Mouse (Mus musculus): Measurements from ENCODE around the gene Pnrc2.
A peak's percentile ranks its signal among the peaks of the same experiment; 100 is the strongest.

The Pnrc2 gene

DNA sequence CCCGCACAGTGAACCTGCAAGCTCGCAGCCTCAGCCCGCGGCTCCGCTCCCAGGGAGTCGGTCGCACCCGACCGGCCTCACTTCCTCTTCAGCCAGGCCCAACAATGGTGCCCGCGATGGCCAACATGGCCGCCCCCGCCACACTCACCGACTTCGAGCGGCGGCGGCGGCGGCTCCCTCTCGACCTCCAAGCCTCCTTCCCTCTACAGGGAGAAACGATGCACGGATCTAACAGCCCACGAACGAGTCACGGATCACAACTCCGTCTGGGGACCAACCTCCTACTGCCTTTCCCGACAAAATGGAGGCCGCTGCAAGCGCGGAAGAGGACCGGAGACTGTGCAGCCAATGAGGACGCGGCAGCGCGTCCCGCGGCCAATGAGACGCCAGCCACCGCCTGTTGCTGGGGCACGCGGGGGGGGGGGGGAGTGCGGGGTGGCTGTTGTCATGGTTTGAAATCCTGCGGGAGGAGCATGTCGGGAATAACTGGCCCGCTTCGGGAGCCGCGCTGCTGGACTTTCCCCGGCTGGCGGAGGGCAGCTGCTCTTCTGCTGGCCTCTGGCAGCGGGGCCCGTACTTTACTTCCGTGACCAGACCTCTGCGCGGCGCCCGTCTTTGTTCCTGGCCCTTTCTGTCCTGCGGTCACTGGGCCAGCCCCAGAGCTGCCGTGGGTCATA, at the start of gene Pnrc2:
Gene Pnrc2 (minus strand): TSS at position 325 of the 677 bp plus-strand sequence.
- DNase-seq (ENCODE audit: low spot score) = peak; percentile 83

DNA sequence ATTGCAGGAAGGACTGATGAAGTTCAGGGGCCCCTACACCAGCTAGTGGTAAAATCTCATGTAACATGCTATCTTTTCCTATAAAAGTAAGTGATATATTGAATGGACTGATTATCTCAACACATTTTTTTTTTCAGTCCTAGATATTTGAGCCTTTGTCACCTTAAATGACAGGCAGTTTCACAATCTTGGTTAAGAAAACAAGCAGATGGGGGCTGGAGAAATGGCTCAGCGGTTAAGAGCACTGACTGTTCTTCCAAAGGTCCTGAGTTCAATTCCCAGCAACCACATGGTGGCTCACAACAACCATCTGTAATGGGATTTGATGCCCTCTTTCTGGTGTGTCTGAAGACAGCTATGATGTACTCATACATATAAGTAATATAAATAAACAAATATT, 48.5 kb upstream of the Pnrc2 start:
- DNase-seq (ENCODE audit: low spot score) = no peak

DNA sequence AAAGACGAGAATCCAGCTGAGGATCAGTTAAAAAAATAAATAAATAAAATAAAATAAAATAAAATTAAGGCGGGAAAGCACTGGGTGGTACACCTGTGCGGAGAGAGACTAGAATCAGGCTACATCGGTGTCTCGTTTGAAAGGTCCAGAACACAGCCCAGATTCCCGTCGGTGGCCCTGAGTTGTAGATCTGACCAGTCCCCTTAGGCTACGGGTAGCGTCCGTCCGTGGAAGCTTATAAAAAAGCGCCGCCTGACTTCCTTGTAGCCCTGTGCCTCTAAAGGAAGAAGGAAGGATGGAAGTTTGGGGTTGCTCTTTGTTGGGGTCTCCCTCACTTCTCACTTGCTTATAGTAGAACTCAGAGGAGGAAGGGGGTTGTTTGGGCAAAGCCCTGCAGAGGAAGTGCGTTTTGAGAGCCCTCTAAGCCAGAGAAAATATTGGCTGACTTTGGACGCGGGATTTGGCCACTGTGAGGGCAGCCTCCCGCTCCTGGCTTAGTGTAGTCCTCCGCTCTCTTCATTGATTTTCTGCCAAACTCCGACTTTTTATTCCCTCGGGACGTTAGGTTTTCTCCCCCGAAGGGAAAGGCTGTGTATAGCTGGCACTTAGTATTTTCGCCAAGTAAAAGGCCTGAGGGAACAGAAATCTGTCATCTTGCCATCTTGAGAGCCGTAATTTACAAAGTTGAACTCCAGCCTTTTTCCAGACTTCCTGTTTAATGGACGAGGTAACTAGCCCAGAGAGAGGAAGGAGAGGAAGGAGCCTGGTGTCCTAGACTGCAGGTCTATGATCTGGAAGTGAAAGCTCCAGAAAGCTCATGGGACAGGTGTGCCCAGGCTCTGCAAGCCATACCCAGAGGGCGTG, 47.8 kb upstream of the Pnrc2 start:
- no peak for DNase-seq (ENCODE audit: low spot score)

DNA sequence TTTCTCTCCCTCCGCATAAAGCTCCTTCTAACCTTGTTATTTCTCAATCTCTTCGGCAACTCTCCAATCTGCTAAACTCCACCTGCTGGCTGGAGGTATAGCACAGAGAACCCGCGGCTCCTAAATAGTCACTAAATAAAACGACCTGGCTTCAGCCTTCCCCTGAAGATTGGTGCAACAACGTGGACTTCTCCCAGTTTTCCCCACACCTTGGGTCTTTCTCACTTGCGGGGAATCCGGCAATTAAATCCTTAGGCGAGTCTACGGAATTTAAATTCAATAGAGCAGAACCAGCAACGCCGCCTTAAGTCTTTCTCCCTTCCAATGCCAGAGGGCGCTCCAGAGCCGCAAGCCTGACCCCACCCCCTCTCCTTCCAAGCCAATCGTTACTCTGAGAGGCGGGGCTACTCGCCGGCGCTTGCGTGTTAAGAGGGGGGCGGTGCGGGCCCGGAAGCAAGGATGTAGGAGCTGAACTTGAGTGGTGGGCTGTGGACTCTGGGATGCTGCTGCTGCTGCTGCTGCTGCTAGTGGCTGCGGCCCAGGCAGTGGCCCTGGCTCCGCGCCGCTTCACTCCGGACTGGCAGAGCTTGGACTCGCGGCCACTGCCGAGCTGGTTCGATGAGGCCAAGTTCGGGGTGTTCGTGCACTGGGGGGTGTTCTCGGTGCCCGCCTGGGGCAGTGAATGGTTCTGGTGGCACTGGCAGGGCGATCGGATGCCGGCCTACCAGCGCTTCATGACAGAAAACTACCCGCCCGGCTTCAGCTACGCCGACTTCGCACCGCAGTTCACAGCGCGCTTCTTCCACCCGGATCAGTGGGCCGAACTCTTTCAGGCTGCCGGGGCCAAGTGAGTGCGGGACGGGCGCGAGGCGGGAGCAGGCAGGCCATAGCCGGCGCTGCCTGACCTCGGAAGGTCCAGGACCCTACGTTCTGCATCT, 46.9 kb upstream of the Pnrc2 start, which contains the start of gene Fuca1:
Gene Fuca1 (plus strand): TSS at position 432 of the 938 bp plus-strand sequence.
- peak; percentile 96 for DNase-seq (ENCODE audit: low spot score)

DNA sequence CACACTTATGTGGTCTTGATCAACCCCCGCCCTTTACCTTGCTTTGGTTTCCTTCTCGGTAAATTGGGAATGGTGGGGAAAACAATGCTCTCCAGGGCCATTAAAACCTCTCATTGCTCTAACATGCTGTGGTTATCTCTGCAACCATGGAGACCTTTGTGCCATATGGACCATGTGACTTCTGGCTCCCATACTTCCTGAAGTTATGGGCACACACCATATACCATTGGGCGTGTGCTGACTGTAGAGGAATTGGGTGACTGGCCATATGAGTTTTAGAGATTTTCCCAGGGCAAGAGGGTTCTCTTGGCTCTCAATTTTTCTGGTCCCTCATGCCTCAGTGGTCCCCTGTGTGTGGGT, 45.6 kb upstream of the Pnrc2 start:
- no peak for DNase-seq (ENCODE audit: low spot score)

DNA sequence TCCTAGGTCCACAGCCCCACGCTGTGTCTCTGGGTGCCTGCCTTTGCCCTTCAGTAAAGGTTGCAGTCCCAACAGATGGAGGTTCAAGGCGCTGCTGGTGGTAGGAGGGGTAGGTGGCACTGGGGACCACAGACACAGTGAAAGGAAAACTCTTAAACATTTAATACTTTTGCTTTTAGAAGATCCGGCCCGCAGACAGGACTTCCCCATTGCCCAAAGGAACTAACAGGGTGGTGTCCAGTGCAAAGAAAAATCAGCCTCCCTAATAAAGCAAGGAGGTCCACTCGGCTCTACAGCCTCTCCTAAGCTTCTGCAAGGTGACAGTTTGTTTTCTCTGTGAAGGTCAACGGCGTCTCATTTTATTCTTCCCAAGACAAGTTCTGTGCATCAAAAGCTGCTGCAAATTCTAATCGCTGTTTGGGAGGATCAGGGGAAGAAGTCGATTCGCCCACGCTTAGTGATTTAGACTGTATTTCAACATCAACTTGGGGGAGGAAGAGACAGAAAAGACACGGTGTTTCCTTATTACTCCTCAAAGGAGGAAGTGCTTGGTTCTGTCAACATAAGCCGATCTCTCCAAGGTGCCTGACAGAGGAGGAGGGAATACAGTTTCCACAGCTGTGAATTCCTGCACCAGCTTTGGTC, 45.1 kb upstream of the Pnrc2 start:
- DNase-seq (ENCODE audit: low spot score) = no peak

DNA sequence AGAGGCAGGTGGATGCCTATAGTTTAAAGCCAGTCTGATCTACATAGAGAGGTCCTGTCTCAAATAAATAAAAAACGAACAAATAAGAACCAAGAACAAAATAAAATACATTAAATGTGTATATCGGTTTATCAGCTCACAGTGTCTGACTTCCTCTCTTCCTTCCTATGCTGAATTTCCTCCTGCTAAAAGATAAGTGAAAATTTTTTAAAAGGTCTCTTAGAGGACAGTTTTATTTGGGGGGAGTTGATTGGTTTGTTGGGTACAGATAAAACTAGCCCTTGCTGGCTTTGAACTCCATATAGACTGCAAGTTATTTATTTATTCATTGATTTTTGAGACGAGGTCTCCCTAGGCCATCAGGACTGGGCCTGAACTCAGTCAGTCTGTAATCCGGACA, 39.8 kb upstream of the Pnrc2 start:
- no peak for DNase-seq (ENCODE audit: low spot score)

DNA sequence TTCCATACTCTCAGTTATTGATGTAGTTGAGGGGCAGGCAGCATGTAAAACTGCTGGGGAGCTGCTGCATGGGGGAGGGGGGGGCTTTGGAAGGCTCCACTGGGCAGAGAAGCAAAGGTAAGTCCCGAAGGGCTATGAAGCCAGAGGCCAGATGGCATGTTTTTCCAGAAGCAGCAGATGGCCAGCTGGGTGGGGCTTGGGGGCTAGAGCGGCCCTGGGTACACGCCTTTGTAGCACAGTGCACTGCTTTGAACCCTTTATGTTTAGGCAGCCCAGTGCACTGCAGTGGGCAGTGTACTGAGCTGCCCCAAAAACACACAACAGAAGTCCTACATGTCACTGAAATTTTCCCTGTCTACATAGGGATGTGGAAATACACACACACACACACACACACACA, 39.2 kb upstream of the Pnrc2 start:
- DNase-seq (ENCODE audit: low spot score) = no peak

DNA sequence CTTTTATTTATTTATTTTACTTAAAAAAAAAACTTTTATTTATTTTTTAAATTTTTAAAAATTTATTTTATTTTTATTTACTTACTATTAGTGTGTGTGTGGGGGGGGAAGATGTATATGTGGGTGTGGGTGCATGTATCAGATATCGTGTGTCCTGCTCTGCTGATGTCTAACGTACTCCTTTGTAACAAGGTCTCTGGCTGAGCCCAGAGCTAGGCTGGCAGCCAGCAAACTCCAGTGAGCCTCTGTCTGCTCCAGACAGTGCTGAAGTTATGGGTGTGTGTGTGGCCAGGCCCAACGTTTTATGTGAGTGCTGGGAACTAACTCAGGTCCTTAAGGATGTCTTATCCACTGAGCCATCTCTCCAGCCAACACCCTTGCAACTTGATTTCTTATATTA, 38.5 kb upstream of the Pnrc2 start:
- DNase-seq (ENCODE audit: low spot score) = no peak

DNA sequence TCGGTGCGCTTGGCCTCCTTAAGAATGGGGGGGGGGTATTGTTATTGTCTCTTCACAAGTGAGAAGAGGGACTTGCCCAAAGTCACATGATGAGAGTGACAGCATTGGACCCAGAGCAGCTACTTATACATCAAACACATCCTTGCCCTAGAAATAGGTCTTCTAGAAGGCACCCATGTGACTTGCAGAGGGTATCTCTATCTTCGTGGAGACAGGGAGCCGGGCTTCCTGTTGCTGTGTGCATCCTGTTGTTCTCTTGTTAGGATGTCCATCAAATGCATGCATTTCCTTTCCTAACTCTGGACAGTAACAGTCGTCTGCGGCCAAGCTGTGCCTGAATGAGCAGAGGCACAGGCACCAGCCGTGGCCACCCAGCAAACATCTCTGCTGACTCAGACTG, 37.9 kb upstream of the Pnrc2 start:
- DNase-seq (ENCODE audit: low spot score) = no peak

DNA sequence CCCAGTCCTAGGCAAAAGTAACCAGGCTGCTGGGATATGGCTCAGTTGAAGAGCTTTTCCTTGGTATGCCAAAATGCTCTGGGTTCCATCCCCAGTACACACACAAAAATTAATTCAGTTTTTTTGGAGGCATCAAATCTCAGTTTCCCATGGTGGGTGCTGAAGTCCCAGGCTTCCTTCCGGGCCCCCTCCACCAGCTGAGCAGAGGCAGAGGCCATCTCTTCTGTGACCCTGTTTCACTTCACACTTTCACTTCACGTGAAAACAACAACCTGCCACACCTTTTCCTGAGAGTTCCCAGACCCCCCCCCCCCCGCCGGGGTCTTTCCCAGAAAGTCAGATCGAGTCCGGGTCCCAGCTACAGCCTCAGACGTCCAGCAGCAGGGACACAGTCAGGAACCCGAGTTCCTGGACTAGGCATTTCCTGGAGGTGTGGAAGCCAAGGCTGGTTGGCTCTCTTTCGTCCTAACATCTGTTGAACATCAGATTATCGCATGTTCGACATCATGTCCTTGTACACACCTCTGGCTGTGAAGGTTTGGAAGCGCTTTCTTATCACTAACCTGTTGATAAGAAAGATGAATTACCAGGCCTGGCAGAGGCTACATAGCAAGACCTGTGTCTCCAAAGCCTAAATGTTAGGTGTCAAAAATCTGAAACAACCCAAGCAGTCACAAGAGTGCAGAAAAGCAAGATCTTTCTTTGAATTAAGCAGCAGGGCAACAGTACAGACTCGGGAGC, 35.8 kb upstream of the Pnrc2 start:
- no peak for DNase-seq (ENCODE audit: low spot score)

DNA sequence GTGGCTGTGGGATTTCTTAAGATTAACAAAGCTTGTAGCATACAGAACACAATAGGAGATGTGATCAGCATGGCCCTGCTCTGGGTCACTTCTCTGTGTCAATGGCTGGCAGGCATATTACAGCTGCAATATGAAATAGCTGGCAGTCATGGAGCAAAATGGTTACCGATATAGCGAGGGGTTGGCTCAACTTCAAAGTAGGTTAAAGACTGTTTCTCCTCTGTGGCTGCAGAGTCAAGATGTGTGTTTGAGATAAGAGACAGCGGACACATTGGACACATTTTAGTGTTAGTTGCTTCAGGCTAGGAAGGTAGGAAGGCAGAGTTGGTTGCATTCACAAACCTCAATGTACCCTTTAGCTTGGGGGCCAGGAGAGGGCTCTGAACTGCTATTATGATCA, 33.0 kb upstream of the Pnrc2 start:
- DNase-seq (ENCODE audit: low spot score) = no peak

DNA sequence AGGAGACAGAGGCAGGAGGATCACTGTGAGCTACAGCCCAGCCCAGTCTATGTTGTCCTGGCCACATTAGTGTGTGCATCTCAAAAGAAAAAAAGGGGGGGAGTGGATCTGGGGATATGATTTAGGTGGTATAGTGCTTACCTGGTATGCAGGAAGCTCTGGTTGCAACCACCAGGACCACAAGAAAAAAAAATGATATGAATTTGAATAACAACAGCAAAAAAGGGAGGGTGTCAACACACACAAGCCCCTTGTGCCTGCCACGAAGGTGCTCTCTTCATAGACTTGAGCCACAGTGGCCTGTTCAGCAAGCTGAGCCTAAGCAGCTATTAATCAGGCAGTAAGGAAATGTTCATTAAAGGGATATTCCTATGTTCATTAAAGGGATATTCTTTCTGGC, 31.2 kb upstream of the Pnrc2 start:
- DNase-seq (ENCODE audit: low spot score) = no peak

DNA sequence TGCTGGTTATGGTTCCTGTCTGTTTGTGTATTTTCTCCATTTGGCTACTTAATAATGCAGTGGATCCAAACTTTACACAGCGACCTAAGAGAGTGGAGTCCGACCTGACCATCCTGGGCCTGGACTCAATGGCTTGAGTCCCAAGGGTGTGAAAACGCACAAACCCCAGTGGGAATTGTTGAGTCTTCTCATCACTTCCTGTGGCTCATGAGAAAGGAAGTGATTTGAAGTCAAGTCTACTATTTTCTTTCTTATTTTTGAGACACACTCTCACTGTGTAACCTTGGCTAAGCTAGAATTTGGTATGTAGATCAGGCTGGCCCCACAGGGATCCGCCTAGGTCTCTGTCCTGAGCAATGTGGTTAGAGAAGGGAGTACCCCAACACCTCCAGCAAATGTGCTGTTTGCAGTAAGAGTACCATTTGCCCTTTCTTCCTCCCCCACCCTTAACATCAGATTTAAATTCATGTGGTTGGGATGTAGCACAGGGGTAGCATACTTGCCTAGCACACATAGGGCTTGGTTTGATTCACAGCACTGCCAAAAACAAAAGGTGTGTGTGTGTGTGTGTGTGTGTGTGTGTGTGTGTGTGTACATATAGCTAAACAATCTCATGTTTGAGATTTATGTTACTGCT, 29.1 kb upstream of the Pnrc2 start:
- no peak for DNase-seq (ENCODE audit: low spot score)

DNA sequence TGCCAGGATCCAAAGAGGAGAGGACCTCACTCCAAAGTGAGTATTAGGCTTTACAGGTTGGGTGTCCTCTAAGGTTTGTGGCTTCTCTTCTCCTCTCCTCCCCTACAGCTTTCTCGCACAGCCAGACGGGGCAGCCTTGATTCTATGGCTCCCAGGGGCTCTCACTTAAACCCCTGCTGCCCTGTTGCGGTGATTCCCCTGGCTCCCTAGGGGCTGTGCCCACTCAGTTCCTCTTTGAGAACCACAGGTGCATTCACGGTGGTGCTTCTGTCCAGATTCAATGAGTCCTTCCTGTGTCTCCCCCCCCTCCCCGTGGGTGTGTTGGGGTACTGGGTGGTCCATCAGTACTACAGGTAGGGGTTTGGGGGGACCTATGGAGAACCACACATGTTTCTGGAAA, 26.4 kb upstream of the Pnrc2 start:
- DNase-seq (ENCODE audit: low spot score) = peak; percentile 61

DNA sequence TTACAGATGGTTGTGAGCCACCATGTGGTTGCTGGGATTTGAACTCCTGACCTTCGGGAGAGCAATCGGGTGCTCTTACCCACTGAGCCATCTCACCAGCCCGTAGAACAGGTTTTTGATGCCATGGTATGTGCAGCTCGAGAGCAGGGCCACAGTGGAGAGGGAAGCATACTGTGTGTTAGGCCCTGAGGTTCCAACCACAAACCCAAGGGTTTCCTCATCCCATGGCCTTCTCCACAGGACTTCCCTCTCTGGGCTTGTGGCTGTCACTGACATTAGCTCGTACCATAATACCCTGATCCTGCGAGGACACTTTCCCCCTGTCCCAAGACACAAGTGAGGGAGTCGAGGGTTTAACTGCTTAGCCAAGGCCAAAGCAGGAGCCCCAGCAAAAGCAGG, 25.4 kb upstream of the Pnrc2 start:
- DNase-seq (ENCODE audit: low spot score) = no peak

DNA sequence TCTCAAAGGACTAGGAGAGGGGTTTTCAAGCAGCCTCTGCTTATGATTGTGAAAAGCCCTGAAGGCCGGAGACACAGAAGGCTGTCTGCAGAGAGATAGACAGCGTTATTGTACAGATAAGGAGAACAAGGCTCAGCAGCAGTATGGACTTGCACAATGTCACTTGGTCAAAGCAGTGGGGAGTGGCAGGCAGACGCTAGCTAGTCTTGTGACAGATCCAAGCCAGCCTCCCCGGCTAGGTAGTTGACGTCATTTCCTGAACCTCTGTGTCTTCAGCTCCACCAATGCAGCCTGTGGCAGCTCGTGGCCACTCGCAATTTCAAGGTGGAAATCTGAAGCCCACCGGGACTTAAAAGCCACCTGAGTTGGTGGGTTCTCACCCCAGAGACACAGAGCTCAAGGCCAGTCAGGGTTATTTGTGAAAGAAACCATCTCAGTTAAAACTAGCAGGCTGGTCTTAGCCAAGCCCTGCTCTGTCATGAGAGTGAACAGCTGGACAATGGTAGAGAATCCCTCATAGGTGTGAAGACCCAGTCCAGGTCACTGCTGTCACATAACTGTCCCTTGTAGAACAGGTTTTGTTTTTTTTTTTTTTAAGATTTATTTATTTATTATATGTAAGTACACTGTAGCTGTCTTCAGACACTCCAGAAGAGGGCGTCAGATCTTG, 24.9 kb upstream of the Pnrc2 start:
- DNase-seq (ENCODE audit: low spot score) = peak; percentile 68

DNA sequence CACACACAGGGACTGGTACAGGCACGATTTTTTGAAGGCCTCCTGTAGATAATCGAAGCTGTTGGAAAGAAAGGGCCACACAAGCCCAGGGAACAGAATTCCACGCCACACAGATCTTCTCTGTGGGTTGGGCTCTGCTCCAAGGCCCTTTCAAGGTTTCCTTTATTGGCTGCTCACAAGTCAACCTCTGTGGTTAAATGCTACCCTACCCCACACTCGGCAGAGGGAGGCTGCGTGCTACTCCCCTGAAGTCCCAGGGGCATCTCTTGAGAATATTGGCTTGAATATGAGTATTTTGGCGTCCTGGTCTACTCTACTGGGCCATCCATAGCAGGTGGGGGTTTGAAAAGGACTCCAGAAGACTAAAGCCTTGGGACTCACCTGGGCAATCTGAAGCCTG, 22.5 kb upstream of the Pnrc2 start:
- no peak for DNase-seq (ENCODE audit: low spot score)

DNA sequence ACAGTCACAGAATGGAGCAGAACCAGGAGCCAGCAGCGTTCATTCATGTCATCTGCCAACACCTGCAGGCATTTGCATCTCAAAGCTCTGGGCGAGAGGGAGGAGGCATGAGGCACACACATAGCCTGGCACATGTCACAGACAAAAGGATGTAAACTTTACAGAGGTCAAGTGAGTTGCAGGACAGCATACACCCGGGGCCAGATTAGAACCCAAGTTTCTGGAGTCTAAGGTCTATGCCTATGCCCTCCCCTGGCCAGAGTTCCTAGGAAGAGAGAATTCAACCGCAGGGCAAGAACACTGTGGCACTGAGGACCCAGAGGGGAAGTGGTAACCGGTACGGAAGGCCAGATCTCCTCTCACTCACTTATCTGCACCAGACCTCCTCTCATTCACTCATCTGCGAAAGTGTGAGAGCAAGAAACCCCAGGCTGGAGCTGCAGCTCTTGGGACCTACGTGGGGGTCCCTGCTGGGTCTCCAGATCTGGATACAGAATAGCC, 21.5 kb upstream of the Pnrc2 start, which contains the start of gene Cnr2:
Gene Cnr2 (plus strand): TSS at position 324 of the 501 bp plus-strand sequence.
- peak; percentile 33 for DNase-seq (ENCODE audit: low spot score)

DNA sequence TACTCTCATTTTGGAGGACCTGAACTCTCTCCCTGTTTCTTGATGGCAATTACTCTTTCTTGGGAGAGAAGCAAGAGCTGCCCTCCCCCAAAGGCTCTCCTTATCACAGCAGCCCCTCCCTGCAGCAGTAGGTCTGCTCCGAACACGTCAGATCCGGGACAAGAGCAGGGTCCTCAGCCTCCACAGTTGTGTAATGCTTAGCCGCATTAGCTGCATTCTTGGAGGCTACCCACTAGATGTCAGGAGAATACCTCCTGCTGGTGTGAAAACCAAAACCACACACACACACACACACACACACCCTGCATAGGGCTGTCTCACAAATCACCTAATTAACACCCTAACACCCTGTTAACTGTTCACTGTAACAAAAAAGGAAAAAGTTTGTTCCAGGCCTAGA, 19.2 kb upstream of the Pnrc2 start:
- DNase-seq (ENCODE audit: low spot score) = no peak

Measured in spleen, adult 12 weeks (tissue).